ENCODE assay signal across 8 mouse cellular contexts in genomic region chr5:125406322-125407016, GRCm38 (mm10). TPM values are rescaled to one million over a fixed set of nuclear protein-coding genes. Genes with fewer than 3 reads are reported as not detected.
DNase-seq lines count a peak whose midpoint lies in the region; ATAC-seq and TF ChIP-seq lines count a peak whose summit lies in the region.

No protein-coding gene starts in this region.

- H3K27ac ChIP-seq in embryonic facial prominence, embryonic 14.5 days (replicated peaks; ENCODE audit: low read depth, low read length): peak overlapping the region; percentile 86
- peak overlapping the region; percentile 88 for H3K27ac ChIP-seq in heart, embryonic 13.5 days (replicated peaks)
- H3K27ac ChIP-seq in kidney, postnatal 0 days: peak overlapping the region; percentile 84
- peak overlapping the region; percentile 47 for H3K27ac ChIP-seq in liver, embryonic 14.5 days

- peak; percentile 72 for DNase-seq in 416B (ENCODE audit: low read depth)
- peak; percentile 75 for DNase-seq in T-cell, adult 2 months (ENCODE audit: low spot score)
- DNase-seq in embryonic facial prominence, embryonic 14.5 days (ENCODE audit: low spot score): peak; percentile 71
- DNase-seq in kidney, postnatal 0 days (ENCODE audit: low spot score): peak; percentile 65
- DNase-seq in liver, embryonic 14.5 days (ENCODE audit: low read depth in 3 of 3, low spot score in 3 of 3): peak in 1 of 3 experiments; percentile 59
- DNase-seq in naive thymus-derived CD4-positive, alpha-beta T cell, adult 2 months (ENCODE audit: low read depth): peak; percentile 79
- peak; percentile 48 to 67 for DNase-seq in thymus, adult 18-20 months

- H3K36me3 ChIP-seq in embryonic facial prominence, embryonic 14.5 days (ENCODE audit: control insufficient read depth, insufficient read depth, low read length): no peaks in the 10 kb centered on the region
- H3K36me3 ChIP-seq in heart, embryonic 13.5 days: no peaks in the 10 kb centered on the region
- no peaks in the 10 kb centered on the region for H3K36me3 ChIP-seq in kidney, postnatal 0 days (ENCODE audit: insufficient read depth, low read length)
- H3K36me3 ChIP-seq in liver, embryonic 14.5 days (replicated peaks; ENCODE audit: control insufficient read depth, insufficient read depth, low read depth): no peaks in the 10 kb centered on the region

- TF ChIP-seq EP300 in liver, embryonic 14.5 days (IDR thresholded peaks at IDR 0.05; ENCODE audit: low read depth): no peak

- H3K27me3 ChIP-seq in embryonic facial prominence, embryonic 14.5 days (replicated peaks; ENCODE audit: control insufficient read depth, insufficient read depth, low read length): no peaks in the 10 kb centered on the region; the same call in 1 of the 2 replicates
- 0 out of 2 replicates have a peak, but pooled peaks cover 5% of the 10 kb centered on the region for H3K27me3 ChIP-seq in heart, embryonic 13.5 days (replicated peaks)
- no peaks in the 10 kb centered on the region for H3K27me3 ChIP-seq in kidney, postnatal 0 days (ENCODE audit: insufficient read depth, low read length)
- peaks cover 7% of the 10 kb centered on the region; the same call in 1 of the 2 replicates for H3K27me3 ChIP-seq in liver, embryonic 14.5 days (ENCODE audit: control insufficient read depth, insufficient read depth, low read length)

- TF ChIP-seq CTCF in kidney, postnatal 0 days (IDR thresholded peaks at IDR 0.05; ENCODE audit: low read depth): no peak
- TF ChIP-seq CTCF in liver, embryonic 14.5 days (IDR thresholded peaks at IDR 0.05; ENCODE audit: low read depth): no peak

- WGBS in embryonic facial prominence, embryonic 14.5 days: 3% methylated on average over 20 of the region's 20 CpGs
- WGBS in heart, embryonic 13.5 days: 3% methylated on average over 20 of the region's 20 CpGs
- 3% methylated on average over 20 of the region's 20 CpGs for WGBS in kidney, postnatal 0 days
- 2% methylated on average over 20 of the region's 20 CpGs for WGBS in liver, embryonic 14.5 days (ENCODE audit: insufficient replicate concordance)

- peak overlapping the region; percentile 67 for H3K4me3 ChIP-seq in embryonic facial prominence, embryonic 14.5 days (ENCODE audit: low read depth, low read length)
- peak overlapping the region; percentile 68 for H3K4me3 ChIP-seq in heart, embryonic 13.5 days
- peak overlapping the region; percentile 66 for H3K4me3 ChIP-seq in kidney, postnatal 0 days (replicated peaks; ENCODE audit: low read depth, low read length)
- H3K4me3 ChIP-seq in liver, embryonic 14.5 days (ENCODE audit: insufficient read depth in 1 of 2, low read depth in 2 of 2, low read length in 2 of 2): peak overlapping the region; percentile 74 to 94

- ATAC-seq in embryonic facial prominence, embryonic 14.5 days (ENCODE audit: low read depth): peak; percentile 23; the same call in 1 of the 2 replicates
- ATAC-seq in heart, embryonic 13.5 days (ENCODE audit: extremely low read depth, insufficient number of reproducible peaks, low FRiP score, low TSS enrichment): no peak; the same call in 1 of the 2 replicates
- ATAC-seq in kidney, postnatal 0 days (replicated peaks; ENCODE audit: low FRiP score, low read depth): peak; percentile 8; the same call in 1 of the 2 replicates
- ATAC-seq in liver, embryonic 14.5 days (ENCODE audit: insufficient read depth): peak; percentile 36; the same call in 1 of the 2 replicates

- no peaks in the 10 kb centered on the region for H3K9me3 ChIP-seq in embryonic facial prominence, embryonic 14.5 days (ENCODE audit: control insufficient read depth, low read length)
- no peaks in the 10 kb centered on the region for H3K9me3 ChIP-seq in heart, embryonic 13.5 days
- no peaks in the 10 kb centered on the region for H3K9me3 ChIP-seq in kidney, postnatal 0 days (replicated peaks; ENCODE audit: low read length)
- no peaks in the 10 kb centered on the region for H3K9me3 ChIP-seq in liver, embryonic 14.5 days (ENCODE audit: control insufficient read depth, low read length)

- H3K4me1 ChIP-seq in embryonic facial prominence, embryonic 14.5 days (ENCODE audit: control insufficient read depth, insufficient read depth, low read length): peaks cover 9% of the 10 kb centered on the region; the same call in 1 of the 2 replicates
- H3K4me1 ChIP-seq in heart, embryonic 13.5 days: peaks cover 36% of the 10 kb centered on the region
- peaks cover 5% of the 10 kb centered on the region; the same call in 1 of the 2 replicates for H3K4me1 ChIP-seq in kidney, postnatal 0 days (replicated peaks; ENCODE audit: insufficient read depth, low read length)
- H3K4me1 ChIP-seq in liver, embryonic 14.5 days (replicated peaks; ENCODE audit: control insufficient read depth in 2 of 2, insufficient read depth in 2 of 2, low read length in 1 of 2): peaks cover 12 to 38% of the 10 kb centered on the region in 2 experiments

- peak overlapping the region; percentile 74 for H3K9ac ChIP-seq in embryonic facial prominence, embryonic 14.5 days (ENCODE audit: low read depth, low read length)
- peak overlapping the region; percentile 86 for H3K9ac ChIP-seq in heart, embryonic 13.5 days
- H3K9ac ChIP-seq in kidney, postnatal 0 days (ENCODE audit: low read depth, low read length): peak overlapping the region; percentile 61
- peak overlapping the region; percentile 69 for H3K9ac ChIP-seq in liver, embryonic 14.5 days (replicated peaks)

- H3K4me2 ChIP-seq in embryonic facial prominence, embryonic 14.5 days (ENCODE audit: low read depth, low read length): peak overlapping the region; percentile 74
- H3K4me2 ChIP-seq in heart, embryonic 13.5 days: peak overlapping the region; percentile 87
- peak overlapping the region; percentile 78 for H3K4me2 ChIP-seq in kidney, postnatal 0 days (ENCODE audit: low read length)
- peak overlapping the region; percentile 96 for H3K4me2 ChIP-seq in liver, embryonic 14.5 days (ENCODE audit: low read depth)

RNA-seq across cellular contexts. Expression of gene Ubc, which starts 16.5 kb away (rescaled TPM):
- 879 and 1,077 TPM in 2 replicates for polyA plus RNA-seq in embryonic facial prominence, embryonic 14.5 days (2014; fragmentation: Nextera tagmentation; extraction: Ambion mirVana)
- polyA plus RNA-seq in heart, embryonic 13.5 days (2015; fragmentation: Nextera tagmentation; extraction: Ambion mirVana): 819 and 833 TPM in 2 replicates
- polyA plus RNA-seq in kidney, postnatal 0 days (2015; fragmentation: Nextera tagmentation; extraction: Ambion mirVana): 702 and 872 TPM in 2 replicates
- 155 and 221 TPM in 2 replicates for polyA plus RNA-seq in liver, embryonic 14.5 days (2012; rRNA removed)
- polyA plus RNA-seq in liver, embryonic 14.5 days (2014; fragmentation: Nextera tagmentation; extraction: Ambion mirVana): 313 and 374 TPM in 2 replicates

RNA-seq across cellular contexts. Expression of gene Gm10382, which starts 17.3 kb away (rescaled TPM):
- 0.24 TPM in 1 of 2 replicates, not detected in the other for polyA plus RNA-seq in embryonic facial prominence, embryonic 14.5 days (2014; fragmentation: Nextera tagmentation; extraction: Ambion mirVana)
- 0.68 and 0.70 TPM in 2 replicates for polyA plus RNA-seq in heart, embryonic 13.5 days (2015; fragmentation: Nextera tagmentation; extraction: Ambion mirVana)
- polyA plus RNA-seq in kidney, postnatal 0 days (2015; fragmentation: Nextera tagmentation; extraction: Ambion mirVana): 0.40 and 0.74 TPM in 2 replicates
- polyA plus RNA-seq in liver, embryonic 14.5 days (2012; rRNA removed): 0.05 and 0.10 TPM in 2 replicates
- not detected in 2 replicates for polyA plus RNA-seq in liver, embryonic 14.5 days (2014; fragmentation: Nextera tagmentation; extraction: Ambion mirVana)

RNA-seq across cellular contexts. Expression of gene Dhx37, which starts 27.5 kb away (rescaled TPM):
- 4.8 and 5.4 TPM in 2 replicates for polyA plus RNA-seq in embryonic facial prominence, embryonic 14.5 days (2014; fragmentation: Nextera tagmentation; extraction: Ambion mirVana)
- polyA plus RNA-seq in heart, embryonic 13.5 days (2015; fragmentation: Nextera tagmentation; extraction: Ambion mirVana): 8.5 and 9.8 TPM in 2 replicates
- polyA plus RNA-seq in kidney, postnatal 0 days (2015; fragmentation: Nextera tagmentation; extraction: Ambion mirVana): 7.2 and 8.1 TPM in 2 replicates
- polyA plus RNA-seq in liver, embryonic 14.5 days (2012; rRNA removed): 5.5 and 8.1 TPM in 2 replicates
- polyA plus RNA-seq in liver, embryonic 14.5 days (2014; fragmentation: Nextera tagmentation; extraction: Ambion mirVana): 2.0 and 2.2 TPM in 2 replicates

RNA-seq across cellular contexts. Expression of gene Bri3bp, which starts 34.9 kb away (rescaled TPM):
- 28.8 and 29.3 TPM in 2 replicates for polyA plus RNA-seq in embryonic facial prominence, embryonic 14.5 days (2014; fragmentation: Nextera tagmentation; extraction: Ambion mirVana)
- polyA plus RNA-seq in heart, embryonic 13.5 days (2015; fragmentation: Nextera tagmentation; extraction: Ambion mirVana): 35.8 and 42.0 TPM in 2 replicates
- 46.7 and 47.2 TPM in 2 replicates for polyA plus RNA-seq in kidney, postnatal 0 days (2015; fragmentation: Nextera tagmentation; extraction: Ambion mirVana)
- 3.7 and 4.9 TPM in 2 replicates for polyA plus RNA-seq in liver, embryonic 14.5 days (2012; rRNA removed)
- polyA plus RNA-seq in liver, embryonic 14.5 days (2014; fragmentation: Nextera tagmentation; extraction: Ambion mirVana): 16.4 and 21.1 TPM in 2 replicates
